Mouse (Mus musculus) heart, embryonic 13.5 days (tissue): ENCODE data around the gene Alkbh4. TPM values are rescaled to one million over a fixed set of nuclear protein-coding genes. Genes with fewer than 3 reads are reported as not detected.

Experiments
- ATAC-seq: fragments of 200-750 bp; cut with Nextera tagmentation; 2 replicates; pipeline ENCODE4 v1.8.0; 2017; ENCODE audit warnings: moderate TSS enrichment; ENCODE audit not compliant: insufficient number of reproducible peaks, low FRiP score, low TSS enrichment; ENCODE audit errors: extremely low read depth
- H3K27ac ChIP-seq: fragments of 300-500 bp; sonication (generic); replicated peaks from 2 replicates; pipeline ENCODE4 v1.5.1; 2015; ENCODE audit warnings: moderate library complexity, mild to moderate bottlenecking, inconsistent platforms
- H3K27me3 ChIP-seq: fragments of 300-500 bp; sonication (generic); replicated peaks from 2 replicates; pipeline ENCODE4 v1.6.1; 2015; ENCODE audit warnings: mild to moderate bottlenecking, inconsistent platforms
- H3K36me3 ChIP-seq: fragments of 300-500 bp; sonication (generic); 2 replicates; pipeline ENCODE4 v1.6.1; 2015; ENCODE audit warnings: mild to moderate bottlenecking, inconsistent platforms
- H3K4me1 ChIP-seq: fragments of 300-500 bp; sonication (generic); 2 replicates; pipeline ENCODE4 v1.6.1; 2015; ENCODE audit warnings: inconsistent platforms
- H3K4me2 ChIP-seq: fragments of 300-500 bp; sonication (generic); 2 replicates; pipeline ENCODE4 v1.6.1; 2015; ENCODE audit warnings: inconsistent platforms, mild to moderate bottlenecking, moderate library complexity
- H3K4me3 ChIP-seq: fragments of 300-500 bp; sonication (generic); 2 replicates; pipeline ENCODE4 v1.5.1; 2015; ENCODE audit warnings: moderate library complexity, mild to moderate bottlenecking, inconsistent platforms
- H3K9ac ChIP-seq: fragments of 300-500 bp; sonication (generic); 2 replicates; pipeline ENCODE4 v1.6.1; 2015; ENCODE audit warnings: inconsistent platforms, mild to moderate bottlenecking, moderate library complexity
- H3K9me3 ChIP-seq: fragments of 300-500 bp; sonication (generic); 2 replicates; pipeline ENCODE4 v1.6.1; 2016; ENCODE audit warnings: inconsistent platforms
- WGBS: fragments of 180-500 bp; shearing (Covaris S2); methylation state at CpG from one replicate; pipeline ENCODE4 v1.1.7; 2015; ENCODE audit warnings: mixed read lengths; 5-methylcytosine and 5-hydroxymethylcytosine counted together
- polyA plus RNA-seq: library from polyadenylated mRNA; unstranded; fragments of >200 nt; fragmentation: Nextera tagmentation; extraction: Ambion mirVana; gene quantifications from 2 replicates; pipeline ENCODE4 v1.2.1, GENCODE M21; 2015

Gene Alkbh4
- polyA plus RNA-seq: 13.1 and 13.9 TPM in 2 replicates

DNA sequence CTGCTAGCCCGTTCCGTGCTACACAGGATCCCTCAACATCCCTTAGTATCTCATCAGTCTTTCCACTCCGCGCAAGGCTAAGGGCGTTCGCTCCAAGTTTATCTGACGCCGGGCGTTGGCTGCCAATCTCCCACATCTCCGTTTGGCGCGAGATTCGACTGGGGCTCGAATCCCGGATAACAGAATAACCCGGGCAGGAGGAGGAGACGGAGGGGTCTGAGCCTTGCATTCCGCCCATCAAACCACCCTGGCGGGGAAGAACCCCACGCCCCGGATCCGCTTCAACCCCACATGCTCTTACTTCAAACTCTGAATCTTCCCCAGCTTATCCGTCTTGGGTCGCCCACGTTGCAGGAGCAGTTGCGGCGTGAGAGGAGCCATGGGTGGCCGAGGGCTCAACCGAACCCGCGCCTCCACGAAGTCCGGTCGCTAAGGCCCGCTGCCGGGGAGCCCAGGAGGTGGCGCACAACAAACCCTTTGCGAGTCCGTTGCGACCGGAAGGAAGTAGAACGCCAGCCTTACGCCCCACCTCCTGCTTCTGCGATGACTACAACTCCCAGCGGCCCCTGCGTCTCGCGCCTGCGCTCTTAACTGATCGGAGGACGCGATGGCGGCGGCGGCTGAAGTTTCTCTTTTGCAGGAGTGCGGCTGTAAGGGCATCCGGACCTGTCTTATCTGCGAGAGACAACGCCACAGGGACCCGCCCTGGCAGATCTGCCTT, at the start of gene Alkbh4, which contains the start of gene Lrwd1:
Alkbh4 (plus strand) TSS at position 576 of the 721 bp plus-strand sequence.
Lrwd1 (minus strand) TSS at position 504 of the 721 bp plus-strand sequence.
- peaks cover 56% of the 10 kb centered on the region for H3K36me3 ChIP-seq
- under 1% methylated on average over 60 of the region's 60 CpGs for WGBS

DNA sequence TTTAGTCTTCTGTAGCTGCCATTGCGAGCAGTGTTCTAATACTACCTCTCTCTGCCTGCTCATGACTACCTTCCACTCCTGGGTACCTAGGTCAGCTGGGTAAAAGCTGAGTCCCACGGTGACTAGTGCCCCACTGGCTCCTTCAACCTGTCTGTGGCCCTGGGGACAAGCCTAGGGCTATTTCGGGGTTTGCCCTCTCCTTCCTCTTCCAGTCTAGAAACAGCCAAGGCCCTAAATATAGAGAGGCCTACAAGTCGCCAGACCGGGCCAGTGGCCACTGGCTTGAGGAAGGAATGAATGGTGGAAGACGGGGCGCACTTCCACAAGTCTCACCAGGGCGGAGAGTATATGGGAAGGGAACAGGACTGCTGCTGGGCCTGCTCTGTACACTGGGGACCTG, 49.7 kb upstream of the Alkbh4 start:
- no peaks in the 10 kb centered on the region for H3K9me3 ChIP-seq
- peaks cover 60% of the 10 kb centered on the region for H3K27me3 ChIP-seq

More for the DNA sequence above, at the start of gene Alkbh4, which contains the start of gene Lrwd1:
- ATAC-seq: peak; percentile 86
- H3K4me1 ChIP-seq: peaks cover 27% of the 10 kb centered on the region
- H3K4me2 ChIP-seq: peak within 1 kb of the TSS; percentile 85
- H3K9ac ChIP-seq: peak within 1 kb of the TSS; percentile 95
- peak within 1 kb of the TSS; percentile 65 for H3K27ac ChIP-seq
- peak within 1 kb of the TSS; percentile 77 for H3K4me3 ChIP-seq
- H3K9me3 ChIP-seq: no peaks in the 10 kb centered on the region
- no peaks in the 10 kb centered on the region for H3K27me3 ChIP-seq

DNA sequence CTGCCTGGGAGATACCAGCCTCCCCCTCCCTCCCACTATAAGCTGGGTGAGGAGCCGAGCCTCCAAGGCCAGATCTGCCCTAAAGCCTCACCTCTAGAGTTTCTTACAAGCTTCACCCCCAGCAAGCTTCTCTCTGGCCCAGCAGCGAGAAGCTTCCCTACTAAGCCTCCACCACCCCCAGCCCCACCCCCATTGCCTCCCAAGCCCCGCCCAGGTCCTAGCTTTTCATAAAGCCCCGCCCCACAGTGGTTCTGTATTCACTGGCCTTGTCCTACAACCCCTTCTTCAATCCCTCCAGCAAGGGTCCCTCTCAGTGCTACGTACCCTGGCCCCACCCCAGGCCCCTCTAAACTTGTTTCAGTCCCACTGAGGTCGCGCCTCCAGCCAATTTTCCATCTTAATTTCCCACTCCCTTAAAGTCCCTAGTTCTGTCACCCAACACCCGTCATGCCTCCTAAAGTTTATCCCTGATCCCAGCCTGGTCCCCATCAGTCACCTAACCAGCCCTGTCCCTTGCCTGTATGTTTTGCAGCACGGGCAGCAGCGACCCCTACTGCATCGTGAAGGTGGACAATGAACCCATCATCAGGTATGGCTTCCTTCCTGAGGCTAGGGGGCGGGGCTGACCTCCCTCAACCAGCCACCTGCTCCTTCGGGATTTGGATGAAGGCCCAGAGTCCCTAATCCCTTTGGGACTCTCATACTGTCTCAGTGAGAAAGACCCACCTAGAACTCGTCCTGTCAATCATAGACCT, 46.9 kb upstream of the Alkbh4 start:
- no peaks in the 10 kb centered on the region for H3K9me3 ChIP-seq
- H3K27ac ChIP-seq: no peak overlapping the region
- H3K4me2 ChIP-seq: no peak overlapping the region
- H3K27me3 ChIP-seq: peaks cover 64% of the 10 kb centered on the region
- H3K4me3 ChIP-seq: no peak overlapping the region
- H3K9ac ChIP-seq: no peak overlapping the region
- no peaks in the 10 kb centered on the region for H3K36me3 ChIP-seq
- ATAC-seq: no peak
- WGBS: 18% methylated on average over 14 of the region's 14 CpGs
- peaks cover 12% of the 10 kb centered on the region for H3K4me1 ChIP-seq

More for the DNA sequence above, 49.7 kb upstream of the Alkbh4 start:
- H3K4me3 ChIP-seq: no peak overlapping the region
- no peak overlapping the region for H3K9ac ChIP-seq
- H3K27ac ChIP-seq: no peak overlapping the region
- WGBS: 81% methylated on average over 8 of the region's 8 CpGs
- H3K36me3 ChIP-seq: no peaks in the 10 kb centered on the region
- no peak overlapping the region for H3K4me2 ChIP-seq
- ATAC-seq: no peak
- peaks cover 12% of the 10 kb centered on the region for H3K4me1 ChIP-seq

DNA sequence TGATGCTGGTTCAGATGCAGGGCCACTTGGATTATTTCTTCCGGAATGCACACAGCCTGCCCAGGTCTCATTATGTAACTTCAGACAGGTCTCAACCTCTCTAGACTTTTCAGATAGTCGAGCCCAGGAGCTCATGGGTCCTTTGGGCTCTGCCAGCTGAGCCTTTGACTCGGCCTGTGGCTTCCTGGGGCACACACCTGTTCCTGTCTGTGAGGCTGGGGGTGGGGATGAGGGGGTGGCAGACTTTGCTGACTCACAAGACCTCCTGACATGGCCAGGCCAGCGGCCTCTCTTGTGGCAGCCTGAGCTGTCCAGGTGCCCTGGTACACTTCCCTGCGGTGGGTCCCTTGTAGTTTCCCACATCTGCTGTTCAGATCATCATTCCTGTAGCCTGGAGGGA, 44.0 kb upstream of the Alkbh4 start:
- 72% methylated on average over 5 of the region's 5 CpGs for WGBS
- H3K27me3 ChIP-seq: peaks cover 40% of the 10 kb centered on the region
- no peak overlapping the region for H3K9ac ChIP-seq
- no peaks in the 10 kb centered on the region for H3K36me3 ChIP-seq
- no peaks in the 10 kb centered on the region for H3K9me3 ChIP-seq
- H3K4me3 ChIP-seq: no peak overlapping the region
- no peak overlapping the region for H3K4me2 ChIP-seq
- no peak for ATAC-seq
- no peaks in the 10 kb centered on the region for H3K4me1 ChIP-seq
- H3K27ac ChIP-seq: no peak overlapping the region

DNA sequence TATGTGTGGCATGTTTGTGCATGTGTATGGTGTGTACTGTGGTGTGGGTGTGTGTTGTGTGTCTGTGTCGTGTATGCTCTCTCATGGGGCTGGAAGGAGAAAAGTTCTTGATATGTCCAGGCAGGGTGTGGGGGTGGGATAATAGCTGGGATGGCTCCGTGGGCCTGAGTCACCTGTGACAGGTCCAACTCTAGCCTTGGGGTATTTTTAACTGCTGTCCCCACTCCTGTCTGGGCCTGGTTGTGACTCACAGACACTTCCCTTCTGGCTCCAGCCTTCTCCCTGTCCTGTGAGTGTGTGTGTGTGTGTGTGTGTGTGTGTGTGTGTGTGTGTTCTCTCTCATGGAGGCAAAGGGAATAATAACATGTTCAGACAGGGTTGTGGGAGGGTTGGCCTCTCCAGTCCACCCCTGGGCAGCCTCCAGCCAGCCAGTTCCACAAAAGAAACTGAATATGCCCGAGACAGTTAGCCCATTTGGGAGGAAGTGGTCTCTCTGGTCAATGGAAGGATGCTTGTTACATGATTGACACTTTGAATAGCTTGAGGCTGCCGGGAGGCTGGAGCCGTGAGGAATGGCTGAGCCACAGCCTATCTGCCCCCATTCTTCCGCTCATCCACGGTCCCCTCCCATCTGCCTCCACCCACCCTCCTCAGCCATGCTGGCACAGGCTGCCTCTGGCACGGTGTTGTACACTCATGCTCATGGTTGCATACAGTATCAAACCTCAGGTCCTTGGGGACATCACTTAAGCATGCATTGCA, 41.5 kb upstream of the Alkbh4 start:
- no peak overlapping the region for H3K4me3 ChIP-seq
- no peaks in the 10 kb centered on the region for H3K9me3 ChIP-seq
- H3K4me2 ChIP-seq: no peak overlapping the region
- H3K27ac ChIP-seq: no peak overlapping the region
- no peaks in the 10 kb centered on the region for H3K4me1 ChIP-seq
- H3K36me3 ChIP-seq: no peaks in the 10 kb centered on the region
- no peak for ATAC-seq
- 46% methylated on average over 8 of the region's 8 CpGs for WGBS
- no peak overlapping the region for H3K9ac ChIP-seq
- peaks cover 20% of the 10 kb centered on the region for H3K27me3 ChIP-seq

DNA sequence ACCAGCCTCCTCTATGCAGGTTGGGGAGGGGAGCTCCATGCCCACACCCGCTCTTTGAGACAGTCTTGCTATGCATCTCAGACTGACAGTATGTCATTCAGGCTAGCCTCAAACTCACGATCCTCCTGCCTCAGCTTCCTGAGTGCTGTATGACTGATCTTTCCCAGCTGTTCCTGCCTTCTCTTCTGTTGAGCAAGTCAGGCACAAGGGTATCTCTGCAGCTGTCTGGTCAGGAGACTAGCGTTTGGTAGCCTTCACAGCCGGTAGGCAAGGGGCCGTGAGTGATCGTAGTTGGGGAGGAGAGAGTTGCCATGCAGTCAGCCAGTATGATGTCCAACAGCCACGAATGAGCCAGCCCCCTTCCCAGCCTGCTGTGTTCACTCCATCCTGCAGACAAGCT, 40.9 kb upstream of the Alkbh4 start:
- Histone ChIP-seq H3K27me3 (peaks cover 15% of the 10 kb centered on the region), H3K4me1 (no peaks in the 10 kb centered on the region), H3K9me3 (no peaks in the 10 kb centered on the region), H3K9ac (no peak overlapping the region), H3K4me2 (no peak overlapping the region), H3K36me3 (no peaks in the 10 kb centered on the region), H3K4me3 (no peak overlapping the region), H3K27ac (no peak overlapping the region)
- 62% methylated on average over 7 of the region's 7 CpGs for WGBS
- ATAC-seq: no peak

DNA sequence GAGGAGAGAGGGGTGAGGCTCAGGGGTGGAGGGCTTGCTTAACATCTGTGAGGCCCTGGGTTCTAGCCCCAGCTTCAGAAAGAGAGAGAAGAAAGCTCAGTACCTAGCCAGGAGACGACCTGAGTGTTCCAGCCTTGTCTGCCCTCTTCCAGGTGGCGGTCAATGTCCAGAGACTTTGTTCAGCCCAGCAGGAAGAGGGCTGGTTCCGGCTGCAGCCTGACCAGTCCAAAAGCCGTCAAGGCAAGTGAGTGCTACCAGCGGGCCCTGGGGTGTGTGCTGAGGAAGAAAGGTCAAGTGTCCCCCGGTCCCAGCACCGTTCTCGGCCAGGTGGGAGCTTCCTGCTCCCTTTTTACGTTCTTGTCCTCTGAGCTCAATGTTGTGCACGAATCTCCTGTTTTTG, 37.4 kb upstream of the Alkbh4 start:
- no peak overlapping the region for H3K4me2 ChIP-seq
- peaks cover 31% of the 10 kb centered on the region for H3K27me3 ChIP-seq
- H3K4me3 ChIP-seq: no peak overlapping the region
- no peaks in the 10 kb centered on the region for H3K36me3 ChIP-seq
- WGBS: 76% methylated on average over 10 of the region's 10 CpGs
- H3K9ac ChIP-seq: no peak overlapping the region
- no peaks in the 10 kb centered on the region for H3K9me3 ChIP-seq
- H3K27ac ChIP-seq: no peak overlapping the region
- peaks cover 4% of the 10 kb centered on the region for H3K4me1 ChIP-seq
- ATAC-seq: no peak

DNA sequence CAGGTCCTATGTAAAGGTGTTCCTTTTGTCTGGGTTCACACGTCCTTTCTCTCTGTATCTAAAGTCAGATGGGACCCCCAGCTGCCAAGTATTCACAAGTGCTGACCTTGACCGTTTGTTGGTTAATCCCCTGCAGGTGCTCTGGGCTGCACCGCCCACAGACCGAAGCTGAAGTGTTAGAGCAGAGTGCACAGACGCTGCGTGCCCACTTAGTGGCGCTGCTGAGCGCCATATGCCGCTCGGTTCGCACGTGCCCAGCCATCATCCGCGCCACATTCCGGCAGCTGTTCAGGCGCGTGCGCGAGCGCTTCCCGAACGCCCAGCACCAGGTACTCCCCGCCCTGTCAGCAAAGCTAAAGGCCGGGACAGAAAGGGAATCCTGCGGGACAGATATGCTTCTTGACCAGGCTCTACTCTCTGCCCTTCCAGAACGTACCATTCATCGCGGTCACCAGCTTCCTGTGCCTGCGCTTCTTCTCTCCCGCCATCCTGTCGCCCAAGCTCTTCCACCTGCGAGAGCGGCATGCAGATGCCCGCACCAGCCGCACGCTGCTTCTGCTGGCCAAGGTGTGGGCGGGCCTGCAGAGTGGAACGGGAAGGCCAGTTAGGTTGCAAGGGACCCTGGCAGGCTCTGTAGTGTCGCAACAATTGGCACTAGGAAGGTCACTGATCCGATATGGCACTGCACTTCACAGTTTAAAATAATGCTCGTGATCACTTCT, 33.7 kb upstream of the Alkbh4 start:
- 6% methylated on average over 41 of the region's 41 CpGs for WGBS
- Histone ChIP-seq H3K4me3 (peak overlapping the region; percentile 40), H3K4me2 (peak overlapping the region; percentile 65), H3K4me1 (peaks cover 4% of the 10 kb centered on the region), H3K9ac (peak overlapping the region; percentile 54), H3K36me3 (no peaks in the 10 kb centered on the region), H3K27ac (no peak overlapping the region), H3K9me3 (no peaks in the 10 kb centered on the region), H3K27me3 (peaks cover 50% of the 10 kb centered on the region)
- ATAC-seq: no peak

DNA sequence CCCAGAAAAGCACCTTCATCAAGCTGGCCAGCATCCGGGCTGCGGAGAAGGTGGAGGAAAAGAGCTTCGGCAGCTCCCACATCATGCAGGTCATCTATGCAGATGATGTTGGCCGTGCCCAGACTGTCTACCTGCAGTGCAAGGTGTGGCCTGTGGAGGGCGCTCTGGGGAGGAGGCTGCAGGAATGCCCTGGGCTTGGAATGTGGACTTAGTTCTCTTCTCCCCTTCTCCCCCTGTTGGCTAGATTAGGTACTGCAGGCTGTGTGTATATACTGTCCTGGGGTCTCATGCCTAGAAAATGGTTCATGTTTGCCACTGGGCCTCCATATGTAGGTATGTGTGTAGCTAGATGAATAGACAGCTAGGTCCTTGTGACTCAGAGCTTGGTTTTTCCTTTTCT, 31.4 kb upstream of the Alkbh4 start:
- ATAC-seq: no peak
- Histone ChIP-seq H3K27me3 (peaks cover 50% of the 10 kb centered on the region), H3K4me2 (no peak overlapping the region), H3K9me3 (no peaks in the 10 kb centered on the region), H3K36me3 (no peaks in the 10 kb centered on the region), H3K4me3 (no peak overlapping the region), H3K9ac (no peak overlapping the region), H3K4me1 (peaks cover 4% of the 10 kb centered on the region), H3K27ac (no peak overlapping the region)
- 78% methylated on average over 5 of the region's 5 CpGs for WGBS

DNA sequence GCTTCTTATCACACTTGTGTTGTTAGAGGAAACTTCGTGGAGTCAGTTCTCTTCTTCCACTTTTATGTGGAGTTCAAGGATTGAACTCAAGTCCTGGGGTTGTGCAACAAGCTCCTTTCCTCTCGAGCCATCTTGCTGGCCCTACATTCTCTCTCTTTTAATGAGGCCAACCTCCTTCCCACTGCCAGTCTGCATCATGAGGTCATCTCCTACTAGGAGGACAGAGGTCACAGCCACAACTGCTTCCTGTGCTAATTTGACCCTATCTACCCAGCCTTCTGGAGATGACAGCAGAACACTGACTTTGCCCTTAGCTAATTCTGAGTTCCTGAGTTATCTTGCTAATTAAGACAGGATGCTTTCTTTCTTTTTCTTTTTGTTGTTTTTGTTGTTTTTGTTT, 27.5 kb upstream of the Alkbh4 start:
- Histone ChIP-seq H3K27ac (no peak overlapping the region), H3K4me3 (no peak overlapping the region), H3K4me2 (no peak overlapping the region), H3K36me3 (no peaks in the 10 kb centered on the region), H3K27me3 (peaks cover 29% of the 10 kb centered on the region), H3K9me3 (no peaks in the 10 kb centered on the region), H3K4me1 (no peaks in the 10 kb centered on the region), H3K9ac (no peak overlapping the region)
- 28% methylated on average over 2 of the region's 2 CpGs for WGBS
- ATAC-seq: no peak

DNA sequence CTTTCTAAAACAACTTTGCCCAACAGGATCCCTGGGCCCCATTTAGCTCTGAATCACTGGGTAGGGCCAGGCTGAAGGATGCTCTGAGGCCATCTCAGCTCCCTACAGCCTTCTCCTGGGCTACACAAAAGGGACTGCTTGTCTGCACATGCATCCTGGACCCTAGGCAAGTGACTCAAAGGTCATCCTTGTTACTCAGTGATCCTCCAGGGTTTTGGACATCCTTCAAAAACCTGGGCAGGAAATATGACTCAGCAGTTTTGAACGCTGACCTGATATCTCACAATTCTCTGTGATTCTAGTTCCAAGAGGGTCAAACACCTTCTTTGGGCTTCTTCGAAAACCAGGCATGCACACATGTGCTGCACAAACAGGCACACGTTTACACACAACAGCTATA, 26.9 kb upstream of the Alkbh4 start:
- Histone ChIP-seq H3K4me2 (no peak overlapping the region), H3K9me3 (no peaks in the 10 kb centered on the region), H3K27me3 (peaks cover 23% of the 10 kb centered on the region), H3K4me3 (no peak overlapping the region), H3K9ac (no peak overlapping the region), H3K4me1 (no peaks in the 10 kb centered on the region), H3K27ac (no peak overlapping the region), H3K36me3 (no peaks in the 10 kb centered on the region)
- no peak for ATAC-seq
- 56% methylated on average over 3 of the region's 3 CpGs for WGBS
